Mouse (Mus musculus): ENCODE data around the gene Fam178b.

Fam178b gene

DNA sequence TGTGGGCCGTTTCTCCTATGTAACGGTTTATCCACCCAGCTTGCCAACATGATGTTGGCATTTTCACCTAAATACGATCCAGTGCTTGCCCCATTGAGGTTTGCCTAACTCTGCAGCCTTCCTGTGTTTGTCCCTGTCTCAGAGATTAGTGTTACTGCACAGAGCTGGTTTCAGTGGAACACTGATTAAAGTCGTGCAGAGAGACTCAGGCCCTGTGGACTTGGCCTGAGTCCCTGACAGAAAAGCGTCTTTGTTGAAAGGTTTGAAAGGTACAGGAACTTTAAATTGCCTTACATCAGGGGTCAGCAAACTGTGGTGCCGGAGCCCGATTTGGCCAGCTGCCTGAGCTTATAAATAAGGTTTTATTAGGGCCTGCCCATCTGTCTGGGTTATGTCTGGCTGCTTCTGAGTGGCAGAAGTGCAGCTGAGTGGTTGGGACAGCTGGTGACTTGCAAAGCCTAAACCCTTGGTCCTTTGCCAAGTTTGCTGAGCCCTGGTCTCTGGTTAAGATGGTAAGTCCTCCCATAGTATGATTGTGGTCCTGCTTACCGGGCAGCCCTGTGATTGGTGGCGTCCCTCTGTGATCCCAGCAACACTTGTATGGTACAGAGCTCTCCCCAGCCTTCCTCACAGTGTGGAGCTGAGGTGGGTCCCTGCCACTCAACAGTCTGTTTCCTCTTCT lies 159.5 kb downstream of the Fam178b start:
- DNase-seq (ENCODE audit: low spot score) = no peak

DNA sequence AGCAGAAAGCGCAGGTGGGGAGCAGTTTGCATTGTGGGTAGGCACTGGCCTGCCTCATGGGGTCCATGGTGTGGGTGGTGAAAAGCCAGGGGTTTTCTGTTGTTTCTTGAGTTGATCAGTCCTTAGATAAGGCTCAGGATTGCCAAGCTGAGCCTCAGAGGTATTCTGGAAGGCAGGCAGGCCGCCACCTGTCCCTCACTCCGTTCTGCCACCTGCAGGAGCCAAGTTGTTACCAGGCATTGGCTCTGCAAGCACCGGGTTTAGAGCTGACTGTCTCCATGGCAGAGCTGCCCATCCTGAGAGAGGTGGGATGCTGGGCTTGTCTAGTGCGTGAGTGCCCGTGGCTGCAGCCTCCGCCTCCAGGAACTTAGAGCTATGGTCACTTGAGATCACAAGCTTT lies 160.8 kb downstream of the Fam178b start:
- DNase-seq (ENCODE audit: low spot score) = no peak

DNA sequence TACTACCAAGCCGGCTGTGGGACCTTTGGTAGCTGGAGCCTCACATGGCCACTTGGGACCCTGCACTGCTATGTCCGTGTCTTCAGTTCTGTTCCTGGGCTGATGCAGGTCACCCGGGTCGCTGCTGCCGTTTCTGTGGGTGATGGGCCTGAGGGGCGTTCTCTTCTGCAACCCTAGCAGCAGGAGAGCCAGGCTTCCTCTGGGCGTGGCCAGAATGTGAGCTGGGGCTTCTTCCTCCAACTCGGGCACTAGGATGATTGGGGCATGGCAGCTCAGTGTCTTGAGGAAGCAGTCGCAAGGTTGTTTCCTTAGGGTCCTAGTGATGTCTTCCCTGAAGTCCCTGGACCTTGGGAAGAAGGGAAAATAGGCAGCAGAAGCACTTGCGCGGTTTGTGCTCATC lies 163.4 kb downstream of the Fam178b start:
- no peak for DNase-seq (ENCODE audit: low spot score)

DNA sequence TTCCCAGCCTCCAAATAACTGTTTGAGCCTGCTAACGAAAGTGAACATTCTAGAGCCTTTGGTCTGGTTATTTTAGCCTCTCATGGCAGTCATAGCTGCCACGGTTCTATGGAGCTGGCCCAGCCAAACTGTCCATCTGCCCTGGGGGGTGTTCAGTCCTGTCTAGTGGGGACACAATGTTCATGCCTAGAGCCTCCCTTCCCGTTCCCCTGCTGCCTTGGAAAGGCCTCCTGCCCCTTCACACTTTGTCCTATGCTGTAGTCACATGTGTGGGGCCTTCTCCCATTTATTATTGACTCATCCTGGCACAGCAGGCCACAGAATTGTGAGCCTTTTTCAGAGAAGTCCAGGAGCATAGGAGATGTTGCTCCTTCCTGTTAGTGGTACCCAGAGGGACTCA lies 164.7 kb downstream of the Fam178b start:
- DNase-seq (ENCODE audit: low spot score) = no peak

DNA sequence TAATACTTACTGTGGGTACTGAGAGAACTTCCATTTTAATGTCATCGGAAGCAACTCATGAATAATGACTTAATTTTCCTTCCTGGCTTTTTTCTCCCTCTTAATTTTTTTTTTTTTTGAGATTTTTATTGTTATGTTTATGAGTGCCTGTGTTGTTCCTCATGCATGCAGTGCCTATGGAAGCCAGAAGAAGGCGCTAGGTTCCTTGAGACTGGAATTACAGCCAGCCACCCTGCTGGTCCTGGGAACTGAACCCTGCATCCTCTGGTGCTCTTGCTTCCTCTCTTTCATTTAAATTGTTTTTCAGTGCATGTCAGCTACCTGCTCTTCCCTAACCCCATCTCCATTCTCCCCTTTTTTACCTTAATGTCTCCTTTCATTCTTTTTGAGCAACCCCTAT lies 169.3 kb downstream of the Fam178b start:
- DNase-seq (ENCODE audit: low spot score) = no peak

DNA sequence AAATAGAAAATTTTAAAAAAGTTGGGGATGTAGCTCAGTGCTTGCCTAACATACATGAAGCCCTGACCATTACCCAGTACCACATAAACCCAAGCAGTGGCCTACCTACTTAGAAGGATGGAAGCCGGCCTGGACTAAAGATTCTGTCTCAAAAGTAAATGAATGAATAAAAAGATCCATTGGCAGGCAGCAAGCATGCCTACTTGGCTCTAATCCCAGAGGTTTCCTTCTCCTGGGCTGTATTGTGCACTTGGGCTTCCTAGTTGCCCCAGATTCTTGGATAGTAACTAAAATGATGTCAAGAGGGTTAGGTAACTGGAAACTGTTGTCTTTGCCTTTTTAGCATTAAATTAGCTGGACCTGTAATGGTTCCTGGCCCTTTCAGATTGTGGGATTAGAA lies 169.7 kb downstream of the Fam178b start:
- no peak for DNase-seq (ENCODE audit: low spot score)

DNA sequence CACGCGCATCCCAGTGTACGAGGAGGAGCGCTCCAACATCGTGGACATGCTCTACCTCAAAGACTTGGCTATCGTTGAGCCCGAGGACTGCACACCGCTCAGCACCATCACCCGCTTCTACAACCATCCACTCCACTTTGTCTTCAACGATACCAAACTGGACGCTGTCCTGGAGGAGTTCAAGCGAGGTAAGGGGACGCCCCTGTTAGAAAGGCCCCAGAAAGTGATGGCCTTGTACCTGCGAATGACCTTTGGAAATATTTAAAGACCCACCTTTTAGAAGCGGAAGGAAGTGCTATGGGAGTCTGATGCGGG lies 170.1 kb downstream of the Fam178b start:
- no peak for DNase-seq (ENCODE audit: low spot score)
